Mouse (Mus musculus): ENCODE data around the gene Ankfy1. TPM values are rescaled to one million over a fixed set of nuclear protein-coding genes. Genes with fewer than 3 reads are reported as not detected.
"Not testable (repeated sequence)": the region's sequence is repeated elsewhere in the genome, so short reads cannot be mapped to it uniquely, and the experiment has no call there.

The Ankfy1 gene
- total RNA-seq, 1 experiment from 2014 or later = 101 TPM

GRCm38 (mm10) chr11:72770816-72771215 is 81.0 kb downstream of the Ankfy1 start:
- ATAC-seq (ENCODE audit: extremely low read depth, insufficient number of reproducible peaks, low FRiP score, poor library complexity, severe bottlenecking) = no peak

- ATAC-seq (ENCODE audit: extremely low read depth, insufficient number of reproducible peaks, low FRiP score, poor library complexity, severe bottlenecking) = no peak
These were observed 81.7 kb downstream of the Ankfy1 start for GRCm38 (mm10) chr11:72771461-72771860.

DNA sequence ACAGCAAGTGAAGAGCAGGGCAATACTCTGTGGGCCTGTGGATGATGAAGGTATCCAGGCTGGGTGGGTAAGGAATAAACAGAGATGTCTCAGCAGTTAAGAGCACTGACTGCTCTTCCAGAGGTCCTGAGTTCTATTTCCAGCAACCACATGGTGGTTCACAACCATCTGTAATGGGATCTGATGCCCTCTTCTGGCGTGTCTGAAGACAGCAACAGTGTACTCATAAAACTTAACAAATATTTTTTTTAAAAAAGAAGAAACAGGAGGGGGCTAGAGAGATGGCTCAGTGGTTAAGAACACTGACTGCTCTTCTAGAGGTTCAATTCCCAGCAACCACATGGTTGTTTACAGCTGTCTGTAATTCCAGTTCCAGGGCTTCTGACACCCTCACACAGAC is 82.8 kb downstream of the Ankfy1 start:
- not testable (repeated sequence) for ATAC-seq (ENCODE audit: extremely low read depth, insufficient number of reproducible peaks, low FRiP score, poor library complexity, severe bottlenecking)

GRCm38 (mm10) chr11:72778957-72779356 is 89.2 kb downstream of the Ankfy1 start:
- no peak for ATAC-seq (ENCODE audit: extremely low read depth, insufficient number of reproducible peaks, low FRiP score, poor library complexity, severe bottlenecking)

GRCm38 (mm10) chr11:72782103-72782502 is 92.3 kb downstream of the Ankfy1 start:
- ATAC-seq (ENCODE audit: extremely low read depth, insufficient number of reproducible peaks, low FRiP score, poor library complexity, severe bottlenecking) = peak; percentile 69; the same call in 1 of the 2 replicates

GRCm38 (mm10) chr11:72782503-72782902 is 92.7 kb downstream of the Ankfy1 start:
- ATAC-seq (ENCODE audit: extremely low read depth, insufficient number of reproducible peaks, low FRiP score, poor library complexity, severe bottlenecking) = no peak

GRCm38 (mm10) chr11:72792033-72792432 is 102.2 kb downstream of the Ankfy1 start:
- ATAC-seq (ENCODE audit: extremely low read depth, insufficient number of reproducible peaks, low FRiP score, poor library complexity, severe bottlenecking) = no peak

DNA sequence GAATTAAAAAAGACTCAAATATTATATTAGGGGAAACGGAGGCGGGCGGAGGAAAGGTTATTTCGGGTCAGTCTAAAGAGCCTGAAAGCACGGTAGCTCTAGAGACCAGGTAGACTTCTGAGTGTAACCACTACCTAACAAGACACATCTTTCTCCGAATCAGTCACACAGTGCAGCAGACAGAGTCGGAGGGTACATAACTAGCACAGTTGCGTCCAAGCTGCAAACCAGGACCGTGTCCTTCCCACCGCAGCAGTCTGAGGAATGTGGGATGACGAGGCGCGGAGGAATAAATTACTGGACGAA is 105.3 kb downstream of the Ankfy1 start:
- ATAC-seq (ENCODE audit: extremely low read depth, insufficient number of reproducible peaks, low FRiP score, poor library complexity, severe bottlenecking) = no peak

DNA sequence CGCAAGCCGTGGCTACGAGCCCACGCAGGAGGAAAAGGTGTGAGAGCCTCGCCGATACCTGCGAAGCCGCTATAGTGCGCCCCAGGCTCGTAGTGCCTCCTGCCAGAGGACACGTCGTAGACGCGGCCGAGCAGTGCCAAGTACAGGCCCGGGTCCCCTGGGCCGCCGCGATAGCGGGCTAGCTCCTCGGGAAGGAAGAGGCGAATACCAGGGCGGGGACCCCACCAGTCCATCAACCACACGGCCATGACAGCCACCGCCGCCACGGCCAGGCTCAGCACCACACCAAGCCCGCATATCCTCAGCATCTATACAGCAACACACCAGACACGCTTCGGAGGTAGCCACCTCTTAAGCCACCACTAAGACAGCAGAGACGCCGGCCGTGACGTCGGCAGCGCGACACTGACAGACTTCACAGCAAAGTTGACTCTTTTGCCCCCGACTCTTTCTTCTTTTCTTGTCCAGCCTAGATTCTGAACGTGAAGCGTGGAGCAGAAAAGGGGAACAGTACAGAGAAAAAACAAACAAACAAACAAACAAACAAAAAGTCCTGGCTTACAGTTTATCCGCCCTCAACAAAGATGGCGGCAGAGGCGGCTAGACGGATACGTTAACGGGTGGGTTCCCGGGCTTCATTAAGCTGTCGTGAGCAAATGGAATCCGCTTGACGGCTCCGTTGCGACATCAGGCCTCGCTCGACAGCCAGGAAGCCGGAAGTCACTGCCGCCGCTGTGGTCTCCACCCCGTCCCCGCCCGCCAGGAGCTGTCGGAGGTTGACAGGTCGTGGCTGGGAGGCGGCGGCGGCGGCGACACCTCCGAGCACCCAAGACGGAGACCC is 105.9 kb downstream of the Ankfy1 start, which contains the start of the genes Cyb5d2 and Zzef1:
Cyb5d2 (minus strand) TSS at position 688 of the 841 bp plus-strand sequence.
Zzef1 (plus strand) TSS at position 772 of the 841 bp plus-strand sequence.
- peak; percentile 98 for ATAC-seq (ENCODE audit: extremely low read depth, insufficient number of reproducible peaks, low FRiP score, poor library complexity, severe bottlenecking)

GRCm38 (mm10) chr11:72796296-72796687 is 106.5 kb downstream of the Ankfy1 start:
- ATAC-seq (ENCODE audit: extremely low read depth, insufficient number of reproducible peaks, low FRiP score, poor library complexity, severe bottlenecking) = no peak

DNA sequence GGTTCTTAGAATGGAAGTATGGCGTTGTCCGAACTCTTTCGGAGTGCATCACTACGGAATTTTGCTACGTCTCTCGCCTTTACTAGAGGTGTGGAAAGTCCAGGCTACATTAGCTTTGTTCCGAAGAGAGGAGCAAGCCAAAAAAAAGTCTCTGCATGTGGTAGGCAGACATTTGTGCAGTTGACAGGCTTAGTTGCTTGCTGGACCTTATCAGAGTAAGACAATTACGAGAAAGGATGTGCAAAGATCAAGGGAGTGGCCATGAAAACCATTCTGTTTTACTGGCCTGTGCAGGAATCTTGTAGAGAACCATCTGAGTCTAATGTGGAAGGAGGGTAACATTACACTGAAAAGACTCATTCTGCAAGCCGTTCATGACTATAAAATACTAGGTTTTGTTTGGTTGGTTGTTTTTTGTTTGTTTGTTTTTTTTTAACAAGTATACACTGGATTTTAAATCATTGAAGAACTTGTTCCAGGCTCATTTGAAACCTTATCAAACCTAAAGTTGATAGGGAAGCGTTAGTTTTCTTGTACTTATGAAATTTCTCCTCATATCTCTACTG is 107.0 kb downstream of the Ankfy1 start:
- no peak for ATAC-seq (ENCODE audit: extremely low read depth, insufficient number of reproducible peaks, low FRiP score, poor library complexity, severe bottlenecking)

DNA sequence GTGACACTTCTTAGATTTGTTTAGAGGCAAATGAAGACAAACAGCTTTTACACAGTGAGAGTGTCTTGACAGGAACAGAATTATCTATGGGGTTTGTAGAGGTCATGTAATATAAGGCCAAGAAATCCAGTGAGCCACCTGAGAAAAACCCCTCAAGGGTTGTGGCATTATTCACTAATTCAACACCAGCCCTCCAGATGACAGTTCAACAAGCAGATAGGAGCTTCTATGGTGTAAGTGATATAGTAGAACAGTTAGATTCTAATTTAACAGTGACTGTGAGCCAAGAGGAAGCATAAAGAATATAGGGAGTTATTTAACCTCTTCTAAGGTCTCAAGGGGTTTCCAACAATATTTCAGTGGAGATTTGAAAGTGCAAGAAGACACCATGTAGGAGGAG is 108.3 kb downstream of the Ankfy1 start:
- no peak for ATAC-seq (ENCODE audit: extremely low read depth, insufficient number of reproducible peaks, low FRiP score, poor library complexity, severe bottlenecking)

GRCm38 (mm10) chr11:72801182-72801581 is 111.4 kb downstream of the Ankfy1 start:
- no peak for ATAC-seq (ENCODE audit: extremely low read depth, insufficient number of reproducible peaks, low FRiP score, poor library complexity, severe bottlenecking)

DNA sequence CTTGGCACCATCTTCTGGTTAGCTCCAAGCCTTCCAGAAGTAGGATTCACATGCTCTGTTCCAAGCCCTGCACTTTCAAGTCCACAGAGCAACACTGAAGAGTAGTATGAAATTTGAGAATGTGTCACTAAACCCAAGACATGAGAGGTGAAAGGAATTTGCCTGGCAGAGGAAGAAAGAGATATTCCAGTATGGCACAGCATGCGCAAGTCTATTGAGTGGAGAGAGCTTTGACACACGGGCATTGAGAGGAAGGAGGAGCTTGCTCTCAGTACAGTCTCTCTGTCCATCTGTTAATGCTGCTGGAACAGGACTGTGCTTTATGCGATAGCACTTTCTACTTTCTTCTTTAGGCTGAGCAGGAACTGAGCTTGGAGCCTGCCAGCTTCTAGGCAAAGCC is 113.2 kb downstream of the Ankfy1 start:
- no peak for ATAC-seq (ENCODE audit: extremely low read depth, insufficient number of reproducible peaks, low FRiP score, poor library complexity, severe bottlenecking)

- ATAC-seq (ENCODE audit: extremely low read depth, insufficient number of reproducible peaks, low FRiP score, poor library complexity, severe bottlenecking) = no peak
These were observed 114.8 kb downstream of the Ankfy1 start for GRCm38 (mm10) chr11:72804586-72804985.

GRCm38 (mm10) chr11:72805232-72805631 is 115.4 kb downstream of the Ankfy1 start:
- no peak for ATAC-seq (ENCODE audit: extremely low read depth, insufficient number of reproducible peaks, low FRiP score, poor library complexity, severe bottlenecking)

- no peak for ATAC-seq (ENCODE audit: extremely low read depth, insufficient number of reproducible peaks, low FRiP score, poor library complexity, severe bottlenecking)
These were observed 116.8 kb downstream of the Ankfy1 start for GRCm38 (mm10) chr11:72806556-72806955.

- no peak for ATAC-seq (ENCODE audit: extremely low read depth, insufficient number of reproducible peaks, low FRiP score, poor library complexity, severe bottlenecking)
These were observed 118.2 kb downstream of the Ankfy1 start for GRCm38 (mm10) chr11:72807992-72808391.

DNA sequence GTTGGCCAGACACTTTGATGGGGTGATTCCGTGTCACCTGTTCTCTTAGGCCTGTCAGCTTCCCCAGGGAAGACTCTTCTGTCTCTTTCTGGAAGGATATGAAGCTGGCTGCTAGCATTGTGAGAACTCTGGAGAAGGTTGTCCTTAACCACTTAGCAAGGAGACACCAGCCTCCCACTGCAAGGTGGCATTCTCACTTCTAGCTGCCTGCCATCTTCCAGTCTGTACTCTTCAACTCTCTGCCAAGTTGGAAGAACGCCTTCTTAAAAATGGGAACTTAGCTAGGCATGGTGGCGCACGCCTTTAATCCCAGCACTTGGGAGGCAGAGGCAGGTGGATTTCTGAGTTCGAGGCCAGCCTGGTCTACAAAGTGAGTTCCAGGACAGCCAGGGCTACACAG is 123.9 kb downstream of the Ankfy1 start:
- ATAC-seq (ENCODE audit: extremely low read depth, insufficient number of reproducible peaks, low FRiP score, poor library complexity, severe bottlenecking) = no peak

DNA sequence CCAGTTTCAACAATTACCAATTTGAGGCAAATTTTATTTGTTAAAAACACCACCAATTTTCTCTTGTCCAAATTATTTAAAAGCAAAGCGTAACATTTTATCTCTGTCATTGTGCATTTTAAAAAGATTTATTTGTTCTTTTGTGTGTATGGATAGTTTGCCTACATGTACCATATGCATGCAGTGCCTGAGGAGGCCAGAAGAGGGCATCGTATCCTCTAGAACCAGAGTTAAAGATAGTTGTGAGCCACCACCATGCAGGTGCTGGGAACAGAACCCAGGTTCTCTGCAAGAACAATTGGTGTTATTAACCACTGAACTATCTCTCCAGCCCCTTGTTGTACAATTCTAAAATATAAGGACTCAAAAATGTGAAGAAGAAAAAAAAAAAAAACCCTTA is 124.4 kb downstream of the Ankfy1 start:
- ATAC-seq (ENCODE audit: extremely low read depth, insufficient number of reproducible peaks, low FRiP score, poor library complexity, severe bottlenecking) = no peak

Measured in neutrophil, adult 5-6 weeks (primary cell).